Mouse (Mus musculus) T-helper 17 cell (primary cell): Measurements from ENCODE around the gene Hoxa6.

ENCODE experiments used
- in situ Hi-C, 2 experiments: fragments of 300-600 bp; cut with MboI, MseI; formaldehyde crosslinking; loops; 1 replicate in 1 of 2; 2 replicates in 1 of 2; pipeline ENCODE4 v1.15.1; 2025; ENCODE audit warnings: high pct_unique_total_duplicates in 2 of 2

The Hoxa6 gene

DNA sequence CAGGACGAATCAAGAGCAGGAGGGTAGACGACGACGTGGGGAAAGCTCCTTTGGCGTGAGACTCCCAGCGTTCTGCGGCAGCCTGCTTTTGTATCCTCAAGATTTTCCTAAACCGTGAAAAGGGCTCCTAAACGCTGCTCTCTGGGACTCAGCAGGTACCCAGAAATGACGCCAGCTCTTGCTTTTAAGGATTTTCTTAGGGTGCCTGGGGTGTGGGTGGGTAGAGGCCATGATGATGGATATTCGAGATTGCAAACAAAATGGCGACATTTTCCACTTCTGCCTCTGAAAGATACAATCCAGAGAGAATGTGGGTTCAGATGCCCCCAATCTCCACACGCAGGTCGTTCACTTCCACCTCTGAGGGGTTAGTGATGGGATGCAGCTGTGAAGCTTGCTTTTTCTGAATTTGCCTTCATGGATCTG, 40.8 kb downstream of the Hoxa6 start:
- in situ Hi-C loops: no loop called here

DNA sequence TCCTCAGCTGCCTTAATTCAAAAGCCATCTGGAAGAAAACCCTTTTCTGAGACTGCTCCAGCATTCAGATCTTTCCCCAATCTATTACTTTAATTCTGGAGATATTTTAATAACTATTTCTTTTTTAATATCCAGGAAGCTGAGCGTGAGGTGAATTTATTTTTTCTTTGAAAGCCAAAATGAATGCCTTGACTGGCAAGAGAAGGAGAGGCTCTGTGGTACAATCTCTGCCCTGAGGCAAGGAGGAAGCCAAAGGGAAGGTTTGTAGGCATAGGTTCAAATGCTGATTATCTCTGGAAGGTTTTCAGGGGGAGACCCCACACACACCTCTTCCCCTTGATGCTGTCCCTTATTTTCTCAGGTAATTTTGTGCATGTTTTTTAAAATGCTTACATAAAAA, 41.3 kb downstream of the Hoxa6 start:
- in situ Hi-C loops: no loop called here

DNA sequence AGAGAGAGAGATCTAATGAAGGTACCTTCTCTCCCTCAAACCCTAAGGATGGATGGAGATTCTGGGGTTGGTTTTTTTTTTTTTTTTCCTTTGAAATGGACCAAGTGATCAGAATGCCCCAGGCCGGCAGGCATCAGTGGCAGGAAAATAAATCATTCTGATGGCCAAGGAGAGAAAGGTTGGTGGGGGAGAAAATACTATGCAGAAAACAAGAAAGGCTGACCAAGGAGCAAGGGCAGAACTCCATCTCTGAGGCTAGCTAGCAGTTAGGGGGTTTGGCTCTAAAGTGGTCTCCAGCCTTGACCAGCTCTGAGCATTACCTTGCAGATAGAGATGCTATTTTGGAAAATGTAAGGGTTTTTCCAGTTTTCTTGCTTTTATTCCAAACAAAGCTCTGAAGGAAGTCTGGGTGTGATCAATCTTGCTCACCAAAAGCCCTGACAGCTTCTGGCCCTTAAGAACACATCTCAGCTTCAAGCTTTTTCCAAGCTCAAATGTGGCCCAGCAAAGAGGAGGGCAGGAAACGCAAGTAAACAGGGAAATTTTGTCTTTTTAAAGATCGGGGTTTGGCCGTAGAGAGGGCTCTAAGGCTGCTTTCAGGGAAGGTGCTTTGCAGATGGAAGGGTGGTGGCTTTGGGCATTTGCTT, 42.0 kb downstream of the Hoxa6 start:
- in situ Hi-C loops: no loop called here

DNA sequence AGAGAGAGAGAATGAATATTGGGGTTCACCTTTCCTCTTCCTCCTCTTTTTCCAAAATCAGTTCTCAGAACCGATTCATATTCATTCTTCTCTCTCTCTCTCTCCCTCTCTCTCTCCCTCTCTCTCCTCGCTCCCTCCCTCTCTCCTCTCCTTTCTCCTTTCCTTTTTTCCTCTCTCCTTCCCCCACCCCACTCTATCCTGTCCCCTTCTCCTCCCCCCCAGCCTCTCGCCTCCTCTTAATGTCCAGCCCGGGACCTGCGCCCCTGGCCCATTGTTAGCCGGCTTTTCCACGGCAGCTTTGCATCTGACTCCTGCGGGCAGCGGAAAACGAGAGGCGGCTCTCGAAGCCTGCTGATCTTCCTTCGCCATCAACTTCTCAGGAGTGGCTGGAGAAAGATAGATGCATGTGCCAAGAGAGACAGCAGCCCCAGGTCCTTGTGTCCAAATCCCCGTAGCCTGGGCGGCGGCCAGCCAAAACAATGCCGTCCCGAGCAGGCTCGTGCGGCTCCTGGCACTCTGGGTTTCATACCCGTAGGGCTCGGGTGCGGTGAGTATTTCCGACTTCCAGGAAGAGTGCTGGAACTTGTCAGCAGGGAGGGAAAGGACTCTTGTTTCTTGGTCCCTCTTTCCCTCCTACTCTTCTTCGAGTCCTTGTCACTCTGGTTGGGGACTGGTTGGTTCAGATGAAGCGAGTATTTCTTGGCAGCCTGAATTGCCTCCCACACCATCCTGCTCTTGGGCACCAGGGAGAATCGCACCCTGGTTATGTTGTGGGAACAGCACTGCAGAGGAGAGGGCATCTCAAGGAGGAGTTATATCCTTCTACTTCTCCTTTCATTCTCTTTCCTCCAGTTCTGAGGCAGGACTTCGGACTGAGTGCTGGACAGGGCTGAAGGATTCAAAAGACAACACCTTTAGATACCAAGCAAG, 42.8 kb downstream of the Hoxa6 start:
- in situ Hi-C loops: no loop called here

DNA sequence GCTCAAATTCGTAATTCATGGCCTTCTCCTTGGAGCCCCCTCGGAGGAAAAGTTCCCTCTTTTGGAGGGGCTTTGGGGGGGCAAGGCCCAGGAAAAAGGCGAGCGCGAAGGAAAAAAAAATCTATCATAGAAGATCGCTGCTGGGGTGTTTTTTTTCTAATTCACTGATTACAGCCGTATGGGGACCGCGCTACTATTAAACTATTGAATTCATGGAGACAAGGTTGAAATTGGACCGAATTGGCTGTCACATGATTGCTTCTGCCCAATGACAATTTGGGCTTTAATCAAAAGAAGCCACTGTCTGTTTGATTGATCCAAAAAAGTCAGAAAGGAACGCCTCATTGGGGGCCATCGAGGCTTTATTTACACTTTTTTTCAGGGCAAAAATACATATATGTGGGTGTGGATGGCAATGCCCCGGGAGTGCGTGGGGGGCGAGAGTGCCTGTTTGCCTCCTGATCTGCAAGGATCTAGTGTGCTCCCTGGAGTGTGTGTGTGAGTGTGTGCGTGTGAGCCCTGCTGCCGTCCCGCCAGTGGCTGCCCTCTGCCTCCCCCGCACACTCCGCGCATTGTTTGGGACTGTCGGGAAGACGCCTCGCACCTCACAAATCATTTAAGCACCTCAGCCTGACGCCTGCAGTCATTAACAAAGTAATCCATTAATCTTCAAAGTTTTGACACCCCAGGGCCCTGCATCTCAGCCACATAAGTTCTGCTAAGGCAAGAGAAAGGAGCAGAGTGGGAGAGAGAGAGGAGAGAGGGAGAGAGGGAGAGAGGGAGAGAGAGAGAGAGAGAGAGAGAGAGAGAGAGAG, 43.7 kb downstream of the Hoxa6 start, which contains the start of gene Hoxa2:
Gene Hoxa2 (minus strand): TSS at position 206 of the 815 bp plus-strand sequence.
- in situ Hi-C loops: no loop called here

DNA sequence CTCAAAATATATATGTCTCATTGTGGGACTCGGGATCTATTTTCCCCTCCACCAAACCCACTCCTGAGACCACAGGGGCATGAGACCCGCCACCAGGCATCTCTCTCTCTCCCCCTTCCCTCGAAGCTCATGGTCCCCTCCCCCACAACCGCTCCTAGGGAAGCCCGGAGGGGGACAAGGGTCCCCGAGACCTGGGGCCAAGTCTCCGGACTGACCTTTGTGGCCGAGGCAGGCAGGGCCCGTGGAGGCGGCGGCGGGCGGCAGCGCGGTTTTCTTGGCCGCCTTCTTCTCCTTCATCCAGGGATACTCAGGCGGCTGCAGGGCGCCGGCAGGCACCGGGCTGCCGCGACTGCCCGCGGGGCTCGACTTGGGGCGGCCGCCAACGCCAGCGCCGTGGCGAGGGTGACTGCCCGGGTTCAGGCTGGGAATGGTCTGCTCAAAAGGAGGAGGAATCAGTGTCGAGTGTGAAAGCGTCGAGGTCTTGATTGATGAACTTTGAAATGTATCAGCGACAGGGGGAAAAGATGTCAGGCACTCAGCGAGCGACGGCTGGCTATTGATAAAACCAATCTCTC, 44.4 kb downstream of the Hoxa6 start:
- in situ Hi-C loops: no loop called here

DNA sequence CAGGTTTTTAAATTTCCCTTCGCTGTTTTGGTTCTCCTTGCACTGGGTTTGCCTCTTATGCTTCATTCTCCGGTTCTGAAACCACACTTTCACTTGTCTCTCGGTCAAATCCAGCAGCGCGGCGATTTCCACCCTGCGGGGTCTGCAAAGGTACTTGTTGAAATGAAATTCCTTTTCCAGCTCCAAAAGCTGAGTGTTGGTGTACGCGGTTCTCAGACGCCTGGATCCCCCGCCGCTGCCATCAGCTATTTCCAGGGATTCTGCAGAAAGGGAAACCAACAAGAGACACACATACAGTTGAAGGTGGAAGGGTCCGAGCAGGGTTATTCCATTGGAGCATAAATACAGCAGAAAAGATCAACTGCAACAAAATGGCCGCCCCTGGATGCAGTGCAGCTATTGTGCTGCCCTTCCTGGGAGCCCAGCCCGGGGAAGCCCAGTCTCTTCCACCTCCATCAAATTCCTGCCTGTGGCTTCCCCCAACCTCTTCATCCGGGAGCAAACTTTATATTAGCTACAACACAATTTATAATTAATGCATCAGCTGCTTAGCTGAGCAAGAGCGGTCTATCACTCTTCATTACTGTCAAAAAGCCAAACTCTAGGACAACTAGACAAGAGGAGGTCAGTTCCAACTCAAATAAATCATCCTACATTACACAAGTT, 45.0 kb downstream of the Hoxa6 start:
- in situ Hi-C loops: no loop called here

DNA sequence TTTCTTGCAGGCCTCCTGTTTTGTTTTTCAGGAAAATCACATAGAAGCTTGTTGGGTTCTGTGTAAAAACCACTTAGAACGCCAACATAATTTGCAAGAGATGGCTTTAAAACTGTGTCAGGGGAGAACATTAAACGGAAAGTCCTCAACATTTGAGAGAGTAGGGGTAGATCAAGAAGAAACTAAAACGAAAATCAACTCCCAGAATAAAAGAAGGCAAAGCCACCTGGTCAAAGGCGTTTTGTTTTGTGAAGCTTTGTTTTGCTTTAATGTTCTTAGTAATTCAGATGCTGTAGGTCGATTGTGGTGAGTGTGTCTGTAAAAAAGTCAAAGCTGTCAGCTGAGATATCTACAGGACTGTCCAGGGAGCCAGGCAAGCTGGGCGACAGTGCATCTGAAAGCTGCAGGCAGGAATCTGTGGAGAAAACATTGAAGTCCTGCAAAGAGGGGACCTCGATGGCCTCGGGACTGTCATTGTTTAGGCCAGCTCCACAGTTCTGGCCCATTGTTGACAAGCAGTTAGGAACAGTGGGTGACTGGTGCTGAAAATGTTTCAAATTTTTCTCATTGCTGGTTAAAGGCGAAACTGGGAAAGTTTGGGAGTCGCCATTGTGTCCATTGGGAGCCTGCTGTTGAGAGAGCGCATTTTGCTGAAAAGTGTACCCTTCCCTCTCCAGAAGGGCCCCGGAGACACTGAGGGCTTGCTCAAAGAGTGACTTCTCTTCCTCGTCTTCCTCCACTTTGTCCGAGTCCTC, 45.7 kb downstream of the Hoxa6 start:
- in situ Hi-C loops: no loop called here

DNA sequence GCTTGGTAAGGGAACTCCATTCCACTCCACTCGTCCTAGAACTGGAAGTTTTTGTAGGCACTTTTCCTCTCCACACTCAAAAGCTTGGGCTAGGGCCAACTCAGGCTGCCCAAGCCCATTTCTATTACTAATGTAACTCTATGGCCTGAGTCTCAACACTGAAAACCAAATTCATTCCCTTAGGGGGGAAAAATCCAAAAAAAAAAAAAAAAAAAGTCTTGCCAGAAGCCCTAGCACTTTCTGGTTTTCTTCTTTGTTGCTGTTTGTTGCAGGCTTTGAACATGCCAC, 46.5 kb downstream of the Hoxa6 start:
- in situ Hi-C loops: no loop called here

DNA sequence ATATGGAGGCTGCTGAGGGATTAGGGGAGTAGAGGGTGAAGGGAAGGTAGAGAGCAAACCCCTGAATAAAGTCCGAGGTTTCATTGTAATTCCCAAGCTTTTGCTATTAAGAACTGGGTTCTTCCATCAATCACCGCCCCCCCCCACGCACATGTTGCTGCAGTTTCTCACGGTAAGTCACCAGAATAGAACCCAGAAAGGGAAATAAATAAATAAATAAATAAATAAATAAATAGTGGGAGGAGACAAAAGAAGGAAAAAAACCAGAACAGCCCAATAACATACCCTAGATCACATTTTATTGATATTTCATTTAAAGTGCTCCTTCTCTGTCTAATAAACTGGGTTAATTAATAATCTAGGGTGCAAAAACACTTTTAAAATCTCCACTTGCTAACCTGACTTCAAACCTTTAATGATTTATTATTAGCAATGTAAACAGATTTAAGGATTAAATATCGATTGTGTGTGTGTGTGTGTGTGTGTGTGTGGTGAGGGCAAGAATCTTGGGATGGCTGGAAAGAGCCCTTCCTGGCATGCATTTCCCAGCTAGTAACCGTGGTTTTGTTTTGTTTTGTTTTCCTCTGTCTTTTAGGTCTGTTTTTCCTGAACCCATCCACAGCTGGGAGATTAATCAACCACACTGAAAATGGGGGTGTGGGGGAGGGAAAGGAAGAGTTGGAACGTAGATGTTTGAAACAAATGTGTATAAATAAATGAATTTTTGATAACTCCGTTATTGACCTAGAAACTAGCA, 47.0 kb downstream of the Hoxa6 start:
- in situ Hi-C loops: no loop called here

DNA sequence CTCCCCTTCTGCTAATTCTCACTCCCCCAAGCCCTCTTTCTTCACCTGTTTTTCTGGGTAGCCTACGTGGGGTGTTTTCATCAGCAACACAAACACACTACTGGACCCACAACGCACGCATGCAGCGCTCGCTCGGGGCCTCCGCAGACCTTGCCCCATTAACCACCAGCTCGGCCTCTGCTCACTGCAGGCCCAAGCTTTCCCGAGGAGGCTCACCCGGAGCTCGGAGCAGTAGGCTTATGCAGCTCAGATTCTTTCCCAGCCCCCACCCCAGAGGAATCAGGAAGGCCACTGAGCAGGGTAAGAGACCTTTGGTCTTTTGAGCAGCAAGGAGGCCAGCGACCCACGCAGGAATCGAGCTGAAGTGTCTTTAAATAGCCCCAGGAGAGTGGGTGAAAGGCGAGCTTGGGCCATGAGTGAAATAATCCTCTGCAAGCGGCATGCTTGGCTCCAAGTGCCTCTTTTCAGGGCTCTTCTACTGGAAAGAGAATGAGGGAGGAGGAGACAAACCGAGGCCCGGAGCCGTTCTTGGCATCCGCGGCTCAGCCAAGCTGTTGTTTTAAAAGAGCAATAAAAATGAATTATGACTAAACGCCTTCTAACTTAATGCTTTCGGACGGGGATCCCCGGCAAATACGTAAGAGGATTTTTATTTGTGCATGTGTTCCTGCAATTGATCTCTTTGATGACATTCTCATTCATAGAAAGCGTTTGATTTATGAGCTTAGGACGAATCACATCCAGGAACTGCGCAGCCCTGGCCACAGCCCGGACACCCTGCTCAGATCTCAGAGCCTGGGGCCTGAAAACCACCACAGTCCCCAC, 47.8 kb downstream of the Hoxa6 start:
- in situ Hi-C loops: no loop called here

DNA sequence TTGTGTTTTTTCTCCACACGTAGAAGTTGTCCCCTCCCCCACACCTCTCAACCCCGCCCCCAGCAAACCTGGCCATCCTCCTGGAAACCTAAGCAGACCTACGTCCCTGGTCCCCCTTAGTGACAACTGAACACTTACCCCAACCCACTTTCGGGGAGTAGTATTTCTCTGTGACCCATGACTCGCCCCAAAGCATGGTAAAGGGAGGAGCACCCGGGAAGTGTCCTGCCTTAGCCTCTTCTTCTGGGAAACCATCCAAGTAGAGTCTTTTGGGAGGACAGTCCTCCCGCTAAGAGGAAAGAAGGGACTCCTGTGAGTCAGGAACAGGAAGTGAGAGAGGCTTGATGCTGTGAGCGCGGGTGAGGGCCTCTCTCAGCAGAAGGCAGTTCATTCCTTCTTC, 48.5 kb downstream of the Hoxa6 start:
- in situ Hi-C loops: no loop called here

DNA sequence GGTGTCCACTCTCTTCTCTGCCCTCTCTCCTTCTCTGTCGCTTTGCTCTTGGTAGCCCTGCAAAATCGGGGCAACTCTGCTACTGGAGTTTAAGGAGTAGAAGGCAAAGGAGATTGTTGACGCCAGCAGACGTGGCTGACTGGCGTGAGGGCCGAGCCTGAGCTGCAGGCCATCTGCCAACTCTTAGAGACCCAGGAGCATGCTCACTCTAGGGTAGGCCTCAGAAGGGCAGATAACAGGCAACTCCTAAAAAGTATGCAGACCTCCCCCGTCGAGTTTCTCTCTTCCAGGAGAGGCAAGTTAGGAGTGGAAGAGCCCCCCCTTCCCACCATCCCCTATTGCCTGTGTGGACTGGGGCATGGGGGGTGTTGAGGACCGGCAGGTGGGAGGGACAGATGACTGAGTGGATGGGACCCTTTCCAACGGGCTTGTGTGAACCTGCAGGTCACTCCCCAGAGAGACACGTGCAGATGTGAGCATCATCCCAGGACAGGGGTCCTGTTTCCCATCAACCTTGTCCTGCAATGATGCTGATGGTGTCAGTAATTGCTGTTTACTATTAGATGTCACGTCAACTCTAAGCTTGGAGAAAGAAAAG, 49.3 kb downstream of the Hoxa6 start:
- in situ Hi-C loops: no loop called here

DNA sequence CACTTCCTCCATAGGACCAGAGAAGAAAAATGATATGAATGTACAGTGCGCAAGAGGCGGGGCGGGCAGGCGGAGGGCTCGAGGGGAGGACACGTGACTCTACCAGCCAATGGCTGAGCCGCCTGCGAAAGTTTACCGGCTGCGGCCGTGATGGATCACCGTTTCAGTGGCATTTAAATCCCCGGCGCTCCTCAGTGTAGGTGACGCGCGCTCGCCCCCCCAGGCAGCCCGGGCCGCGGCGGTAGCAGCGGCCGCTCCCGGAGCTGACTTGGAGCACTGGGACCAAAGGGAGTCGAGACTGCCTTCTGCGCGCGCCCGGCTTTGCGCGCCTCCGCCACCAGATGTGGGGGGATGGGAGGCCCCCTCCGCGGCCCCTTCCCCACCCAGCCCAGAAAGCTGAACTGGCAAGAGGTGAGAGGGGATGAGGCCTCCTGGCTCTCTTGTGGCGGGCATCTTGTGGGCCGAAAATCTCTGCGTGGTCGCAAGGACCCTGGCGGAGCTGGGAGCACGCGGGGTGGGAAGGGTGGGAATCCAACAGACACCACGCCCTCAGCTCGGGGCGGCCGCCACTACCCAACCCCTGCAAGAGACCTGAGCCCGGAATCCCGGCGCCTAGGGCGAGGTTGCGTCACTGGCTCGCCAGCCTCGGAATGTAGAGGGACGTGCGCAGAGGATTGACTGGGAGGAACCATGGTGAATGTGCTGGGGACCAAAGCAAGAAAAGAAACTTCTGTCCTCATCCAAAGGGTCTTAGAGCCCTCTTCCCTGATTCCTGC, 50.1 kb downstream of the Hoxa6 start, which contains the start of gene Hoxa1:
Gene Hoxa1 (minus strand): TSS at position 42 of the 776 bp plus-strand sequence.
- in situ Hi-C loops: no loop called here

DNA sequence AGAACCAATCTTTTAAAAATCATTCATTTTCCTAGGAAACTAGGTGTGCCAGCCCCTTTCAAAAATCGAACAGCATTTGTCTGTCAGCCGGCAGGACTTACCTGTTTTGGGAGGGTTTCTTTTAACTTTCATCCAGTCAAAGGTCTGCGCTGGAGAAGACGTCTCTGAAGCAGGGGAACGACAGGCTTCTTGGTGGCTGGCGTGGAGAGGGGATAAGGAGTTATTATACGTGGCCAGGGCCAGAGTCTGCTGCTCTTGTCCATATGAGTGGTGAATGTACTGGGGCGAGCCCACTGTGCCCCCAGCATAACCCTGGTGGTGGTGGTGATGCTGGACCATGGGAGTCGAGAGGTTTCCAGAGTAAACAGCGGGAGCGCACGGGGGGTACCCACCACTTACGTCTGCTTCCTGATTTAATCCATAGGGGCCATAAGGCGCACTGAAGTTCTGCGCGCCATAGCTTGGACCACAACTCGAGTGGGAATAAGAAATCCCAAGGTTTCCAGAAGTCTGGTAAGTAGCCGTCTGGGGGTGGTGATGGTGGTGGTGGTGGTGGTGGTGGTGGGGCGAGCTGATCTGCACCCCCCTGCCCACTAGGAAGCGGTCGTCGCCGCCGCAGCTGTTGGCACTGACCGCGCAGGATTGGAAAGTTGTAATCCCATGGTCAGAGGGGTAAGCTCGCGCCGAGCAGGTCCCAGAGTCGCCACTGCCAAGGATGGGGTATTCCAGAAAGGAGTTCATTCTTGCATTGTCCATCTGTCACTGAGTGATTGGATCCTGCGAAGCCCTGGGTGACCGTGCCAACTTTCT, 50.9 kb downstream of the Hoxa6 start:
- in situ Hi-C loops: no loop called here

DNA sequence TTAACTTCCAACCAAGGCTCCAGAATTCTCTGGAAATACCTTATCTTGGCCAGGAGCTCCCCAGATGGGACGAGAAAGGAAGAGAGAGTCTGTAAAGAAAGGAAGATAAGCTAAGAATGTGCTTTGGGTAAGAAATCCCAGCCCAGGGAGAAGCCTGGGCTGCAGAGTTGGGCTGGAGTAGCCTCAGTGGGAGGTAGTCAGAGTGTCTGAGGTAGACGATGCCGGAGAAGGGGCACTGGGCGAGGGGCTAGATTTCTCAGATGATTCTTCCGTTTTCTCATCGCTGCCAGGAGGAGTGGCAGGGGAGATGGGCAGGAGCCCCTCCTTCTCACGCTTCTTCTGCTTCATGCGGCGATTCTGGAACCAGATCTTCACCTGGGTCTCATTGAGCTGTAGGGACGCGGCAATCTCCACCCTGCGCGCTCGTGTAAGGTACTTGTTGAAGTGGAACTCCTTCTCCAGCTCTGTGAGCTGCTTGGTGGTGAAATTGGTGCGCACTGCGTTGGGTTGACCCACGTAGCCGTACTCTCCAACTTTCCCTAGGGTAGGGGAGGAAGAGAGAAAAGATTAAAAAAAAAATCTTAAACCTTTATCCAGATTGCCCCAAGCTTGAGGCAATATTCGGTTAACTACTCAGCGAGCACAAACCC, 51.8 kb downstream of the Hoxa6 start:
- in situ Hi-C loops: no loop called here
